Mouse (Mus musculus) hindbrain, embryonic 14.5 days (tissue): ENCODE data around the gene Pkn1. TPM values are rescaled to one million over a fixed set of nuclear protein-coding genes. Genes with fewer than 3 reads are reported as not detected.

ENCODE experiments used
- ATAC-seq: fragments of 200-750 bp; cut with Nextera tagmentation; 2 replicates; pipeline ENCODE4 v1.8.0; 2017; ENCODE audit warnings: moderate number of reproducible peaks, mild to moderate bottlenecking, moderate TSS enrichment, moderate library complexity; ENCODE audit not compliant: low FRiP score
- DNase-seq: peaks from one replicate; pipeline ENCODE4 v3.0.0-alpha.2; 2015; ENCODE audit warnings: low spot score
- H3K27ac ChIP-seq: fragments of 300-500 bp; sonication (generic); 2 replicates; pipeline ENCODE4 v1.5.1; 2014; ENCODE audit warnings: mild to moderate bottlenecking, moderate library complexity
- H3K27me3 ChIP-seq: fragments of 300-500 bp; sonication (generic); 2 replicates; pipeline ENCODE4 v1.6.1; 2014; ENCODE audit warnings: mild to moderate bottlenecking, low read length, mixed read lengths; ENCODE audit not compliant: control insufficient read depth, insufficient read depth
- H3K36me3 ChIP-seq: fragments of 300-500 bp; sonication (generic); replicated peaks from 2 replicates; pipeline ENCODE4 v1.6.1; 2014; ENCODE audit not compliant: control insufficient read depth, insufficient read depth
- H3K4me1 ChIP-seq: fragments of 300-500 bp; sonication (generic); replicated peaks from 2 replicates; pipeline ENCODE4 v1.6.1; 2014; ENCODE audit warnings: antibody characterized with exemption, low read length, mixed read lengths; ENCODE audit not compliant: control insufficient read depth, insufficient read depth
- H3K4me2 ChIP-seq: fragments of 300-500 bp; sonication (generic); replicated peaks from 2 replicates; pipeline ENCODE4 v1.6.1; 2014; ENCODE audit warnings: mild to moderate bottlenecking, moderate library complexity
- H3K4me3 ChIP-seq: fragments of 300-500 bp; sonication (generic); replicated peaks from 2 replicates; pipeline ENCODE4 v1.5.1; 2014; ENCODE audit warnings: mild to moderate bottlenecking, low read length
- H3K9ac ChIP-seq: fragments of 300-500 bp; sonication (generic); 2 replicates; pipeline ENCODE4 v1.6.1; 2014
- H3K9me3 ChIP-seq: fragments of 300-500 bp; sonication (generic); 2 replicates; pipeline ENCODE4 v1.6.1; 2016; ENCODE audit warnings: low read length; ENCODE audit not compliant: control insufficient read depth
- WGBS: fragments of 180-500 bp; shearing (Covaris S2); extraction: QIAGEN DNeasy Blood & Tissue Kit; methylation state at CpG from one replicate; pipeline ENCODE4 v1.1.7; 2014; 5-methylcytosine and 5-hydroxymethylcytosine counted together
- microRNA-seq: library from miRNA; unstranded; fragments of <30 nt; microRNA quantifications from one replicate; pipeline ENCODE4, GENCODE M21; 2016
- polyA plus RNA-seq: library from polyadenylated mRNA; unstranded; fragments of >200 nt; fragmentation: Nextera tagmentation; extraction: Ambion mirVana; gene quantifications from 2 replicates; pipeline ENCODE4 v1.2.1, GENCODE M21; 2014

Gene Pkn1
- polyA plus RNA-seq, 1 experiment from 2014 or later = 30.4 TPM

DNA sequence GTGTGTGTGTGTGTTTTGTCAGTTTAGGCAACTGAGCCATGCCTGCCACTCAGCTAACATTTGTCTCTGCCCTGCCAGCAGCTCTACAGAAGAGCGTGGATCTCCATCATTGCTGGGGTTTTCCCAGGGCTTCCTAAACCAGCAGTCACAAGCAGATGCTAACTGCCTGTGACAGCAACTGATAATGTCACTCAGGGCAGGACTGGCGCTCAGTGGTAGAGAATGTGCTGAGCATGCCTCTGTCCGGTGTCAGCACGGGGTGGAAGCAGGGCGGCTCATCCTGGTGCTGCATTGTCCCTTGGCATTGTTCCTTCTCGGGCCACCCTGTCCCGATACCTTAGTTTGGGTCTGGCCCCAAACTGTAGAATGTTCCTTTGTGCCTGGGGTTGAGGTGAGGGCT, 75.4 kb downstream of the Pkn1 start:
- Histone ChIP-seq H3K4me1 (no peaks in the 10 kb centered on the region), H3K27me3 (no peaks in the 10 kb centered on the region), H3K9ac (no peak overlapping the region), H3K9me3 (no peaks in the 10 kb centered on the region), H3K4me2 (no peak overlapping the region), H3K27ac (no peak overlapping the region), H3K36me3 (no peaks in the 10 kb centered on the region), H3K4me3 (no peak overlapping the region)
- 91% methylated on average over 7 of the region's 7 CpGs for WGBS
- DNase-seq = no peak
- no peak for ATAC-seq

DNA sequence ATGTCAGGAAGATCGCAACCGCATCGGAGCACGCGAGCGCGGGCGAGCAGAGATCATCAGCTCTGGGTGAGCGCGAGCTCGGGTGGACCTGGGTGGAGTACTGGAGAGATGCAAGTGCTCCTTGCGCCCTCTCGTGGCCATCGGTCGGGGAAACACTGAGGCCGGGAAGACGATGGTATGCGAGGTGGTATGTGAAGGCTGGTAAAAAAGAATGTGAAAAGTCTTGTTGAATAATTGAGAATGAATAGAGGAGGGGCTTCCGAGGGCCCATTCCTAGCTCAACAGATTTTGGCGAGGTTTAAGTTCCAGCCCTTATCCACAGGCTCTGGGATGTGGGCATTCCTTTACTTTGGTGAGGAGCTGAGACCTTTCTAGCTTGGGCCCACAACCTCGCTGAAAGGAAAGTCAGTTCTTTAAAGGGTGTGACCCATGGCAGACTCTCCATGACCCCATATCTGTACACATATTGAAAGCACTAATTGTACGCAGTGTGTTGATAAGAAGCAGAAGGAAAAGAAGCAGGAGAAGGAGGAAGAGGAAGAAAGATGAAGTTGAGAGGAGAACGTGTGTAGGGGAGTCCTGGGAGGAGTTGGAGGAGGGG, 76.5 kb downstream of the Pkn1 start:
- Histone ChIP-seq H3K4me1 (no peaks in the 10 kb centered on the region), H3K27me3 (no peaks in the 10 kb centered on the region), H3K36me3 (no peaks in the 10 kb centered on the region), H3K4me3 (peak overlapping the region; percentile 36), H3K9me3 (no peaks in the 10 kb centered on the region), H3K4me2 (peak overlapping the region; percentile 70), H3K9ac (peak overlapping the region; percentile 66), H3K27ac (0 out of 2 replicates have a peak overlapping the region, but pooled peaks have one; percentile 6)
- WGBS = 10% methylated on average over 23 of the region's 23 CpGs
- ATAC-seq (peak; percentile 93), DNase-seq (peak; percentile 88)

DNA sequence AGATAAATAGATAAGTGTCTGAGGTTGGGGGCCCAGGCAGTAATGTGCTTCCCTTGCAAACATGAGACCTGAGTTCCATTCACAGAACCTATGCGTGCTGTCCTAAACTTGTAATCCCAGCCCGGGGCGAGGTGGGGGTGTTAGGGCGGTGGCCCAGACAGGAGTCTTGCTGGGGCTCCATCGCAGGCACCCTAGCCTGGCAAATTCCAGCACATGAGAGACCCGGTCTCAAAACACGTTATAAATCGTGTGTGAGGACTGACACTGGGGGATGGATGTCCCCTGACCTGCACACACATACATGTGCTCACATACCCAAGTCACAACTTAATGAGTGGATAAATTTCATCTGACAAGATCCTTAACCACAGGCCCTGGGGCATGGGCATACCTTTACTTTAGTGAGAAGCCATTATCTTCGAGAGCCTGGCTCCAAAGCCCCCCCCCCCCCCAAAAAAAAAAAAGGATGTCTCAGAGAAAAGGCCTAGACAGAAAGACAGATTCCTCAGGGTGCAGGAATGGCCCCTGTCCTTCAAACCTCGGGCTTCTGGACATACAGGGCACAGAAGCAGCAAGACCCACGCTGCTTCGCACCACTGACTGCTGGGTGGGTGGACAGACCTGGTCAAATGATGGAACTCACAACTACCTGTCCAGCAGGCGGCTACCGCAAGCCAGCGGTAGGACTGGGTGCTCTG, 77.1 kb downstream of the Pkn1 start:
- DNase-seq (no peak), ATAC-seq (no peak)
- no peaks in the 10 kb centered on the region for H3K36me3 ChIP-seq
- 0 out of 2 replicates have a peak overlapping the region, but pooled peaks have one; percentile 6 for H3K27ac ChIP-seq
- WGBS = 57% methylated on average over 15 of the region's 15 CpGs
- peak overlapping the region; percentile 66 for H3K9ac ChIP-seq
- H3K27me3 ChIP-seq = no peaks in the 10 kb centered on the region
- H3K9me3 ChIP-seq = no peaks in the 10 kb centered on the region
- H3K4me3 ChIP-seq = peak overlapping the region; percentile 36
- no peaks in the 10 kb centered on the region for H3K4me1 ChIP-seq
- H3K4me2 ChIP-seq = peak overlapping the region; percentile 70

DNA sequence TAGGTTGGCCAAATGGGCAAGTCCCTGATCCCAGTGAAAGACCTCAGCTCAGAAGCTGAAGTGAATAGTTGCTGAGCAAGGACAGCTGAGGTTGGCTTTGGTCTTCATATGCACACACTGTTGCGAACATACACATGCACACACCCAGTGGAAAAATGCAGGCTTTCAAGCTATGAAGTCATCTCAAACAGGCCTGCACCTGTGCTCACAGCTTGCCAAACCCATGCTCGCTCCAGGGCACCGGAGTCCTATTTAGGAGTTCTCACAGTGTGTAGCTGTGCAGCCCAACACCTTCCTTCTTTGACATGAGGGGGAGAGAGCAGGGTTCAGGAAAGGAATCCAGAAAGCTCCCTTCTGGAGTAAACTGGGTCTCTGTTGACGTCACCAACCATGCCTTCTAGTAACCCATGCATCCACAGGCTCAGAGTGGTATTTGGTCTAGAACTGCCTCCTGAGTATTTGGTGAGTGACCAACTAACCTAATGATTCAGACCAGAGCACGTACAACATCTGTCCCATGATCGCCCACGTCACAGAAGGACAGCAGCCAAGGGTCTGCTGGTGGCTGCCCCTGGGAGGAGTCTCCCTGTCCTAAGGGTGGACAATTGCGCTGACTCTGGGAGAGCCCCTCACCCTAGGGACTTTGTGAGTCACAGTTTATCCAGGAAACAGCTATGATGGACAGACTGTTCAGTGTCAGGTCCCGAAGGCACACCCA, 79.3 kb downstream of the Pkn1 start:
- no peak overlapping the region for H3K9ac ChIP-seq
- ATAC-seq (no peak), DNase-seq (no peak)
- no peaks in the 10 kb centered on the region for H3K9me3 ChIP-seq
- no peak overlapping the region for H3K27ac ChIP-seq
- no peaks in the 10 kb centered on the region; the same call in 1 of the 2 replicates for H3K36me3 ChIP-seq
- H3K27me3 ChIP-seq = no peaks in the 10 kb centered on the region
- no peaks in the 10 kb centered on the region for H3K4me1 ChIP-seq
- H3K4me3 ChIP-seq = no peak overlapping the region
- no peak overlapping the region for H3K4me2 ChIP-seq
- 87% methylated on average over 9 of the region's 9 CpGs for WGBS

DNA sequence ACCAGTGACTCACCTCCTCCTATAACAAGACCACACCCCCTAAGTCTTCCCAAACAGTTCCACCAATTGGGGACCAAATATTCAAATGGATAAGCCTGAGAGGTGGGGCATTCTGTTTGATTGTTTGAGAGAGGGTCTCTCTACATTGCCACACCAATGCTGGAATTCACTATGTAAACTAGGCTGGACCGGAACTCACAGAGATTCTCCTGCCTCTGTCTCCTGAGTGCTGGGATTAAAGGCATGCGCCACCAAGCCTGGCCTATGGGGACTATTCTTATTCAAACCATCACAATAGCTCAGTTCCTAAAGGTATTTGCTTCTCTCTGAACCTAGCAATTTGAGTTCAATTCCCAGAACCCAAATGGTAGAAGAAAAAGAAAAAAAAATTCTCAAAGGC, 80.4 kb downstream of the Pkn1 start:
- no peak for ATAC-seq
- H3K9me3 ChIP-seq = no peaks in the 10 kb centered on the region
- peaks cover 10% of the 10 kb centered on the region; the same call in 1 of the 2 replicates for H3K36me3 ChIP-seq
- H3K27me3 ChIP-seq = no peaks in the 10 kb centered on the region
- no peak overlapping the region for H3K4me2 ChIP-seq
- no peak overlapping the region for H3K4me3 ChIP-seq
- no peak overlapping the region for H3K9ac ChIP-seq
- no peak overlapping the region for H3K27ac ChIP-seq
- H3K4me1 ChIP-seq = no peaks in the 10 kb centered on the region
- DNase-seq = no peak
- 88% methylated on average over 2 of the region's 2 CpGs for whole genome bisulfite sequencing

DNA sequence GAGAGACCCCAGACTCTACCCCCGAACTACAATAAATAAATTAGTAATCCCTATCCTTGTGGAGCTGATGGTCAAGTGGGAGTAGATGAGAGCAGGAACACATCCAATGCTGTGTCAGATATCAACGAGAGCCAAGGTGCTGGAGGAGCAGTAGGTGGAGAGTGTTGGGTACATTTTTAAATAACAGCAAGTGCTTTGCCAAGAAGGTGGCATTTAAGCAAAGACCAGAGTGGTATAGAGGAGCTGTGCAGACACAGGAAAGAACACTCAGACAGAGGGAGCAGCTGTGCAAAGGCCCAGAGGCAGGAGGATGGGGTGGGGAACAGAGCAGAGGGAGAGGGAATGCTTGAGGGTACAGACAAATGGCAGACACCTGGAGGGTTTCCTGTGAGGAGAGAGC, 81.9 kb downstream of the Pkn1 start:
- Histone ChIP-seq H3K4me2 (no peak overlapping the region), H3K9me3 (no peaks in the 10 kb centered on the region), H3K27ac (no peak overlapping the region), H3K4me1 (no peaks in the 10 kb centered on the region), H3K9ac (no peak overlapping the region), H3K27me3 (no peaks in the 10 kb centered on the region), H3K4me3 (no peak overlapping the region), H3K36me3 (peaks cover 25% of the 10 kb centered on the region)
- ATAC-seq (no peak), DNase-seq (no peak)
- WGBS = 91% methylated on average over 2 of the region's 2 CpGs

DNA sequence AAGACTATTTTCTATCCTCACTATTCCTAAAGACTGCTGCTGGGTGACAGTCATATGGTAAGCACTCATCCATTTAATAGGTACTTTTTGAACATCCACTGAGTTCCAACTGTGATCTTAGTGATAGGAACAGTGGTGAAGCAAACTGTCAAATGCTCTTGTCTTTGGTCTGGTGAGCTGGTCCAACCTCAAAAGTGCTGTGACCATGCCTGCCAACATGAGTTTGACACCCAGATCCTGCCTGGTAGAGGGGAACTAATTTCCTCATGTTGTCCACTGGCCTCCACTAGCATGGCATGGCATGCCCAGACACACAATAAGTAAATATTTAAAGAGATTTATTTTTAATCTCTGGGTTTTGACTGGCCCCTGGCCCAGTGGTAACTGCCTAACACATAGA, 82.4 kb downstream of the Pkn1 start:
- Histone ChIP-seq H3K4me1 (no peaks in the 10 kb centered on the region), H3K4me2 (no peak overlapping the region), H3K36me3 (peaks cover 30% of the 10 kb centered on the region), H3K4me3 (no peak overlapping the region), H3K27me3 (no peaks in the 10 kb centered on the region), H3K27ac (no peak overlapping the region), H3K9me3 (no peaks in the 10 kb centered on the region), H3K9ac (no peak overlapping the region)
- ATAC-seq (no peak), DNase-seq (no peak)

Small RNAs within 50 kb of the gene (microRNA-seq; reads per million reads assigned to microRNA genes)
- gene Mir1668 = not detected

Other genes starting within 250 kb of the Pkn1 start
- gene Scoc, start 240.8 kb downstream of the Pkn1 start, polyA plus RNA-seq = 290 and 317 TPM in 2 replicates
- gene Olfr370, start 163.4 kb downstream of the Pkn1 start, polyA plus RNA-seq = 0.13 TPM in 1 of 2 replicates, not detected in the other
- gene Ndufb7, start 132.5 kb downstream of the Pkn1 start, polyA plus RNA-seq = 321 and 385 TPM in 2 replicates
- 1,444 and 1,536 TPM in 2 replicates for gene Tecr, start 91.2 kb downstream of the Pkn1 start, polyA plus RNA-seq
- gene Dnajb1, start 91.0 kb downstream of the Pkn1 start, polyA plus RNA-seq = 45.8 and 47.8 TPM in 2 replicates
- 102 and 119 TPM in 2 replicates for gene Gipc1, start 46.5 kb downstream of the Pkn1 start, polyA plus RNA-seq
- gene Ptger1, start 32.5 kb downstream of the Pkn1 start, polyA plus RNA-seq = 1.8 and 1.9 TPM in 2 replicates
- gene Ddx39, start 16.0 kb upstream of the Pkn1 start, polyA plus RNA-seq = 85.6 and 87.4 TPM in 2 replicates
- 13.5 and 13.7 TPM in 2 replicates for gene Adgre5, start 42.1 kb upstream of the Pkn1 start, polyA plus RNA-seq
- gene Adgrl1, start 200.9 kb upstream of the Pkn1 start, polyA plus RNA-seq = 67.1 and 72.0 TPM in 2 replicates